Mouse (Mus musculus): ENCODE results near the gene Slc38a7. TPM values are rescaled to one million over a fixed set of nuclear protein-coding genes. Genes with fewer than 3 reads are reported as not detected.

Gene Slc38a7
- polyA plus RNA-seq, 1 experiment from 2014 or later: 23.2 TPM

DNA sequence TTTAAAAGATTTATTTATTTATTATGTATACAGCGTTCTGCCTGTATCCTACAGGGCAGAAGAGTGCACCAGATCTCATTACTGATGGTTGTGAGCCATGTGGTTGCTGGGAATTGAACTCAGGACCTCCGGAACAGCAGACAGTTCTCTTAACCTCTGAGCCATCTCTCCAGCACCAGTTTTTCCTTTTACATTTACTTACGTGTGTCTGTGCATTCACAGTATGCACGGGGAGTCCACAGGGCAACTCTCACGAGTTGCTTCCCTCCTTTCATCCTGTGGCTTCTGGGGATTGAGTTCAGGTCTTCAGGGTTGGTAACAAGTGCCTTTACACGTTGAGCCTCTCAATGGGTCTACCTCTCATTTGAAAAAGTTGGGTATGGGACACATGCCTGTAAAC, 835 bp upstream of the Slc38a7 start:
- H3K4me2 ChIP-seq (ENCODE audit: low read depth, low read length): no peak overlapping the region
- 90% methylated on average over 6 of the region's 6 CpGs for WGBS
- H3K4me3 ChIP-seq (ENCODE audit: low read depth, low read length): no peak overlapping the region
- no peaks in the 10 kb centered on the region for H3K9me3 ChIP-seq (ENCODE audit: control insufficient read depth, low read length)
- no peaks in the 10 kb centered on the region for H3K27me3 ChIP-seq (ENCODE audit: control insufficient read depth, insufficient read depth, low read length)
- ATAC-seq (ENCODE audit: low read depth): no peak
- H3K36me3 ChIP-seq (ENCODE audit: control insufficient read depth, insufficient read depth, low read length): no peaks in the 10 kb centered on the region
- no peak overlapping the region for H3K27ac ChIP-seq (ENCODE audit: low read depth, low read length)
- H3K9ac ChIP-seq (replicated peaks; ENCODE audit: low read depth, low read length): no peak overlapping the region
- H3K4me1 ChIP-seq (ENCODE audit: control insufficient read depth, insufficient read depth, low read length): peaks cover 7% of the 10 kb centered on the region

- 0 out of 2 replicates have a peak overlapping the region, but pooled peaks have one; percentile 69 for H3K9ac ChIP-seq (replicated peaks; ENCODE audit: low read depth, low read length)
- peak overlapping the region; percentile 67; the same call in 1 of the 2 replicates for H3K4me3 ChIP-seq (ENCODE audit: low read depth, low read length)
- 76% methylated on average over 4 of the region's 4 CpGs for WGBS
These were observed 1.0 kb downstream of the Slc38a7 start for GRCm38 (mm10) chr8:95852290-95852689.

GRCm38 (mm10) chr8:95850326-95850725, 3.0 kb downstream of the Slc38a7 start:
- peaks cover 7% of the 10 kb centered on the region for H3K4me1 ChIP-seq (ENCODE audit: control insufficient read depth, insufficient read depth, low read length)
- no peaks in the 10 kb centered on the region for H3K9me3 ChIP-seq (ENCODE audit: control insufficient read depth, low read length)
- H3K9ac ChIP-seq (replicated peaks; ENCODE audit: low read depth, low read length): no peak overlapping the region
- no peak overlapping the region for H3K4me3 ChIP-seq (ENCODE audit: low read depth, low read length)
- no peaks in the 10 kb centered on the region for H3K27me3 ChIP-seq (ENCODE audit: control insufficient read depth, insufficient read depth, low read length)
- no peak overlapping the region for H3K4me2 ChIP-seq (ENCODE audit: low read depth, low read length)
- ATAC-seq (ENCODE audit: low read depth): no peak
- WGBS: 96% methylated on average over 2 of the region's 2 CpGs
- H3K27ac ChIP-seq (ENCODE audit: low read depth, low read length): no peak overlapping the region
- peaks cover 5% of the 10 kb centered on the region; the same call in 1 of the 2 replicates for H3K36me3 ChIP-seq (ENCODE audit: control insufficient read depth, insufficient read depth, low read length)

More at GRCm38 (mm10) chr8:95852290-95852689, 1.0 kb downstream of the Slc38a7 start:
- Histone ChIP-seq H3K4me1 (ENCODE audit: control insufficient read depth, insufficient read depth, low read length) (peaks cover 7% of the 10 kb centered on the region), H3K4me2 (ENCODE audit: low read depth, low read length) (peak overlapping the region; percentile 75), H3K27me3 (ENCODE audit: control insufficient read depth, insufficient read depth, low read length) (no peaks in the 10 kb centered on the region), H3K36me3 (ENCODE audit: control insufficient read depth, insufficient read depth, low read length) (no peaks in the 10 kb centered on the region), H3K9me3 (ENCODE audit: control insufficient read depth, low read length) (no peaks in the 10 kb centered on the region), H3K27ac (ENCODE audit: low read depth, low read length) (no peak overlapping the region)
- ATAC-seq (ENCODE audit: low read depth): no peak

GRCm38 (mm10) chr8:95848734-95849464, 4.4 kb downstream of the Slc38a7 start:
- no peak for ATAC-seq (ENCODE audit: low read depth)
- Histone ChIP-seq H3K9me3 (ENCODE audit: control insufficient read depth, low read length) (no peaks in the 10 kb centered on the region), H3K9ac (replicated peaks; ENCODE audit: low read depth, low read length) (no peak overlapping the region), H3K4me2 (ENCODE audit: low read depth, low read length) (no peak overlapping the region; the same call in 1 of the 2 replicates), H3K27me3 (ENCODE audit: control insufficient read depth, insufficient read depth, low read length) (no peaks in the 10 kb centered on the region), H3K4me3 (ENCODE audit: low read depth, low read length) (no peak overlapping the region), H3K36me3 (ENCODE audit: control insufficient read depth, insufficient read depth, low read length) (peaks cover 14% of the 10 kb centered on the region), H3K27ac (ENCODE audit: low read depth, low read length) (no peak overlapping the region), H3K4me1 (ENCODE audit: control insufficient read depth, insufficient read depth, low read length) (peaks cover 7% of the 10 kb centered on the region)
- 92% methylated on average over 19 of the region's 19 CpGs for WGBS

- Histone ChIP-seq H3K4me2 (ENCODE audit: low read depth, low read length) (no peak overlapping the region; the same call in 1 of the 2 replicates), H3K9ac (replicated peaks; ENCODE audit: low read depth, low read length) (no peak overlapping the region), H3K9me3 (ENCODE audit: control insufficient read depth, low read length) (no peaks in the 10 kb centered on the region), H3K4me3 (ENCODE audit: low read depth, low read length) (no peak overlapping the region), H3K4me1 (ENCODE audit: control insufficient read depth, insufficient read depth, low read length) (peaks cover 7% of the 10 kb centered on the region), H3K36me3 (ENCODE audit: control insufficient read depth, insufficient read depth, low read length) (peaks cover 17% of the 10 kb centered on the region), H3K27ac (ENCODE audit: low read depth, low read length) (no peak overlapping the region), H3K27me3 (ENCODE audit: control insufficient read depth, insufficient read depth, low read length) (no peaks in the 10 kb centered on the region)
- WGBS: 87% methylated on average over 24 of the region's 24 CpGs
- no peak for ATAC-seq (ENCODE audit: low read depth)
These were observed 5.2 kb downstream of the Slc38a7 start for GRCm38 (mm10) chr8:95848061-95848551.

- peaks cover 35% of the 10 kb centered on the region for H3K36me3 ChIP-seq (ENCODE audit: control insufficient read depth, insufficient read depth, low read length)
- 96% methylated on average over 7 of the region's 7 CpGs for WGBS
These were observed 8.3 kb downstream of the Slc38a7 start for GRCm38 (mm10) chr8:95845026-95845425.

GRCm38 (mm10) chr8:95843968-95844367, 9.4 kb downstream of the Slc38a7 start:
- Histone ChIP-seq H3K4me2 (ENCODE audit: low read depth, low read length) (no peak overlapping the region), H3K36me3 (ENCODE audit: control insufficient read depth, insufficient read depth, low read length) (peaks cover 38% of the 10 kb centered on the region)

More at GRCm38 (mm10) chr8:95845026-95845425, 8.3 kb downstream of the Slc38a7 start:
- no peaks in the 10 kb centered on the region for H3K27me3 ChIP-seq (ENCODE audit: control insufficient read depth, insufficient read depth, low read length)
- no peak for ATAC-seq (ENCODE audit: low read depth)
- H3K9me3 ChIP-seq (ENCODE audit: control insufficient read depth, low read length): no peaks in the 10 kb centered on the region
- H3K4me2 ChIP-seq (ENCODE audit: low read depth, low read length): no peak overlapping the region
- H3K4me3 ChIP-seq (ENCODE audit: low read depth, low read length): no peak overlapping the region
- H3K9ac ChIP-seq (replicated peaks; ENCODE audit: low read depth, low read length): no peak overlapping the region
- no peak overlapping the region for H3K27ac ChIP-seq (ENCODE audit: low read depth, low read length)
- H3K4me1 ChIP-seq (ENCODE audit: control insufficient read depth, insufficient read depth, low read length): no peaks in the 10 kb centered on the region

DNA sequence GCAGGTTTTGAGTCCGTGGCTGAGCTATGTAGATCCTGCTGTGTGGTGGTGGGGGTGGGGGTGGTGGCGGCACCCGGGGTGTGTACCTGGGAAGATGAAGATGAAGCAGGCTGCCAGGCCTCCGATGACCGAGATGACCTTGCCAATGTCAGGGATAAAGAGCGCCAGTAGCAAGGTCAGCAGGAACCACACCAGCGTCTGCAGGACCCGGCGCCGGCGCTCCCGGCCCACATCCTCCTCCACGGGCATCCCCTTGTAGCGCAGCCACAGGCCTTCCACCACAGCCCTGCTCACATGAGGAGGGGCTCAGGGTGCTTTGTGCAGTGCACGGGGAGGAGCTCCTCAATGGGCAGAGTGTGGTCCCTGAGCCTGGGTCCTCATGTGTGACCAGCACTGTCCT, 11.9 kb downstream of the Slc38a7 start:
- 92% methylated on average over 15 of the region's 15 CpGs for WGBS
- Histone ChIP-seq H3K27ac (ENCODE audit: low read depth, low read length) (no peak overlapping the region), H3K4me1 (ENCODE audit: control insufficient read depth, insufficient read depth, low read length) (no peaks in the 10 kb centered on the region), H3K9ac (replicated peaks; ENCODE audit: low read depth, low read length) (no peak overlapping the region), H3K36me3 (ENCODE audit: control insufficient read depth, insufficient read depth, low read length) (peaks cover 41% of the 10 kb centered on the region), H3K27me3 (ENCODE audit: control insufficient read depth, insufficient read depth, low read length) (no peaks in the 10 kb centered on the region), H3K9me3 (ENCODE audit: control insufficient read depth, low read length) (no peaks in the 10 kb centered on the region), H3K4me3 (ENCODE audit: low read depth, low read length) (no peak overlapping the region), H3K4me2 (ENCODE audit: low read depth, low read length) (no peak overlapping the region)
- ATAC-seq (ENCODE audit: low read depth): no peak

More at GRCm38 (mm10) chr8:95843968-95844367, 9.4 kb downstream of the Slc38a7 start:
- Histone ChIP-seq H3K9ac (replicated peaks; ENCODE audit: low read depth, low read length) (no peak overlapping the region), H3K27ac (ENCODE audit: low read depth, low read length) (no peak overlapping the region), H3K4me3 (ENCODE audit: low read depth, low read length) (no peak overlapping the region), H3K4me1 (ENCODE audit: control insufficient read depth, insufficient read depth, low read length) (no peaks in the 10 kb centered on the region), H3K27me3 (ENCODE audit: control insufficient read depth, insufficient read depth, low read length) (no peaks in the 10 kb centered on the region), H3K9me3 (ENCODE audit: control insufficient read depth, low read length) (no peaks in the 10 kb centered on the region)
- no peak for ATAC-seq (ENCODE audit: low read depth)
- 94% methylated on average over 6 of the region's 6 CpGs for WGBS

GRCm38 (mm10) chr8:95839289-95839688, 14.1 kb downstream of the Slc38a7 start:
- no peak overlapping the region for H3K4me2 ChIP-seq (ENCODE audit: low read depth, low read length)
- H3K36me3 ChIP-seq (ENCODE audit: control insufficient read depth, insufficient read depth, low read length): peaks cover 27% of the 10 kb centered on the region; the same call in 1 of the 2 replicates
- no peak overlapping the region for H3K27ac ChIP-seq (ENCODE audit: low read depth, low read length)
- H3K4me3 ChIP-seq (ENCODE audit: low read depth, low read length): no peak overlapping the region
- H3K9me3 ChIP-seq (ENCODE audit: control insufficient read depth, low read length): no peaks in the 10 kb centered on the region
- no peak for ATAC-seq (ENCODE audit: low read depth)
- no peaks in the 10 kb centered on the region for H3K4me1 ChIP-seq (ENCODE audit: control insufficient read depth, insufficient read depth, low read length)
- no peak overlapping the region for H3K9ac ChIP-seq (replicated peaks; ENCODE audit: low read depth, low read length)
- over 99% methylated on average over 4 of the region's 4 CpGs for WGBS
- H3K27me3 ChIP-seq (ENCODE audit: control insufficient read depth, insufficient read depth, low read length): no peaks in the 10 kb centered on the region
